Mouse (Mus musculus): ENCODE results near the gene Shisa4. TPM values are rescaled to one million over a fixed set of nuclear protein-coding genes. Genes with fewer than 3 reads are reported as not detected.
"Not testable (repeated sequence)": the region's sequence is repeated elsewhere in the genome, so short reads cannot be mapped to it uniquely, and the experiment has no call there.

Gene Shisa4
- polyA plus RNA-seq, 1 experiment from 2014 or later: 2.9 TPM

- H3K4me3 ChIP-seq (replicated peaks); H3K4me2 ChIP-seq; H3K27me3 ChIP-seq; ATAC-seq (ENCODE audit: low read depth); H3K27ac ChIP-seq; H3K9me3 ChIP-seq (replicated peaks); H3K9ac ChIP-seq; DNase-seq; H3K4me1 ChIP-seq (replicated peaks): not testable (repeated sequence)
- 51% methylated on average over 6 of the region's 6 CpGs for WGBS (ENCODE audit: insufficient replicate concordance)
- H3K36me3 ChIP-seq: peaks cover 36% of the 10 kb centered on the region
These were observed 6.5 kb upstream of the Shisa4 start for GRCm38 (mm10) chr1:135381560-135381959.

- H3K9ac ChIP-seq: no peak overlapping the region
- ATAC-seq (ENCODE audit: low read depth) (no peak), DNase-seq (no peak)
- no peaks in the 10 kb centered on the region for H3K9me3 ChIP-seq (replicated peaks)
- no peak overlapping the region for H3K4me3 ChIP-seq (replicated peaks)
- peaks cover 23% of the 10 kb centered on the region for H3K36me3 ChIP-seq
- no peak overlapping the region for H3K4me2 ChIP-seq
- H3K27me3 ChIP-seq: peaks cover 16% of the 10 kb centered on the region
- H3K27ac ChIP-seq: no peak overlapping the region
- 73% methylated on average over 15 of the region's 15 CpGs for WGBS (ENCODE audit: insufficient replicate concordance)
- no peaks in the 10 kb centered on the region for H3K4me1 ChIP-seq (replicated peaks)
These were observed 5.3 kb upstream of the Shisa4 start for GRCm38 (mm10) chr1:135380071-135380991.

GRCm38 (mm10) chr1:135379048-135379447 lies 4.0 kb upstream of the Shisa4 start:
- Histone ChIP-seq H3K27me3 (peaks cover 28% of the 10 kb centered on the region), H3K9ac (no peak overlapping the region), H3K27ac (no peak overlapping the region), H3K4me1 (replicated peaks) (peaks cover 13% of the 10 kb centered on the region), H3K4me3 (replicated peaks) (no peak overlapping the region), H3K36me3 (peaks cover 12% of the 10 kb centered on the region), H3K4me2 (no peak overlapping the region), H3K9me3 (replicated peaks) (no peaks in the 10 kb centered on the region)
- DNase-seq (no peak), ATAC-seq (ENCODE audit: low read depth) (no peak)
- WGBS (ENCODE audit: insufficient replicate concordance): 34% methylated on average over 2 of the region's 2 CpGs

- peaks cover 7% of the 10 kb centered on the region for H3K36me3 ChIP-seq
- no peak overlapping the region for H3K27ac ChIP-seq
- no peak overlapping the region for H3K4me3 ChIP-seq (replicated peaks)
- 55% methylated on average over 9 of the region's 9 CpGs for WGBS (ENCODE audit: insufficient replicate concordance)
- H3K27me3 ChIP-seq: peaks cover 32% of the 10 kb centered on the region
- peaks cover 13% of the 10 kb centered on the region for H3K4me1 ChIP-seq (replicated peaks)
- DNase-seq: no peak
- no peak for ATAC-seq (ENCODE audit: low read depth)
- H3K9ac ChIP-seq: no peak overlapping the region
- no peaks in the 10 kb centered on the region for H3K9me3 ChIP-seq (replicated peaks)
- H3K4me2 ChIP-seq: no peak overlapping the region
These were observed 3.5 kb upstream of the Shisa4 start for GRCm38 (mm10) chr1:135378576-135378975.

GRCm38 (mm10) chr1:135374175-135374867 lies 716 bp downstream of the Shisa4 start:
- ATAC-seq (ENCODE audit: low read depth) (no peak), DNase-seq (no peak)
- H3K27me3 ChIP-seq: peaks cover 45% of the 10 kb centered on the region
- peak overlapping the region; percentile 74 for H3K4me2 ChIP-seq
- H3K27ac ChIP-seq: no peak overlapping the region
- WGBS (ENCODE audit: insufficient replicate concordance): 6% methylated on average over 19 of the region's 19 CpGs
- no peaks in the 10 kb centered on the region for H3K9me3 ChIP-seq (replicated peaks)
- H3K4me1 ChIP-seq (replicated peaks): peaks cover 13% of the 10 kb centered on the region
- no peaks in the 10 kb centered on the region for H3K36me3 ChIP-seq
- H3K4me3 ChIP-seq (replicated peaks): peak overlapping the region; percentile 55
- peak overlapping the region; percentile 54 for H3K9ac ChIP-seq

- H3K9ac ChIP-seq: no peak overlapping the region
- DNase-seq (no peak), ATAC-seq (ENCODE audit: low read depth) (no peak)
- H3K4me2 ChIP-seq: no peak overlapping the region
- H3K4me3 ChIP-seq (replicated peaks): no peak overlapping the region
- 53% methylated on average over 4 of the region's 4 CpGs for WGBS (ENCODE audit: insufficient replicate concordance)
- H3K4me1 ChIP-seq (replicated peaks): peaks cover 20% of the 10 kb centered on the region
- H3K9me3 ChIP-seq (replicated peaks): no peaks in the 10 kb centered on the region
- H3K36me3 ChIP-seq: no peaks in the 10 kb centered on the region
- H3K27me3 ChIP-seq: peaks cover 53% of the 10 kb centered on the region
- no peak overlapping the region for H3K27ac ChIP-seq
These were observed 1.8 kb downstream of the Shisa4 start for GRCm38 (mm10) chr1:135373171-135373677.

GRCm38 (mm10) chr1:135369415-135369814 lies 5.6 kb downstream of the Shisa4 start:
- ATAC-seq (ENCODE audit: low read depth) (no peak), DNase-seq (no peak)
- Histone ChIP-seq H3K9ac (no peak overlapping the region), H3K4me1 (replicated peaks) (peaks cover 11% of the 10 kb centered on the region), H3K4me3 (replicated peaks) (no peak overlapping the region), H3K4me2 (no peak overlapping the region), H3K27ac (no peak overlapping the region), H3K27me3 (peaks cover 36% of the 10 kb centered on the region), H3K36me3 (no peaks in the 10 kb centered on the region), H3K9me3 (replicated peaks) (no peaks in the 10 kb centered on the region)
- WGBS (ENCODE audit: insufficient replicate concordance): 56% methylated on average over 5 of the region's 5 CpGs

GRCm38 (mm10) chr1:135368982-135369381 lies 6.1 kb downstream of the Shisa4 start:
- no peak for DNase-seq
- ATAC-seq (ENCODE audit: low read depth): no peak

GRCm38 (mm10) chr1:135368245-135368644 lies 6.8 kb downstream of the Shisa4 start:
- Histone ChIP-seq H3K9ac (peak overlapping the region; percentile 41; the same call in 1 of the 2 replicates), H3K4me2 (peak overlapping the region; percentile 67), H3K9me3 (replicated peaks) (no peaks in the 10 kb centered on the region), H3K27ac (no peak overlapping the region), H3K4me1 (replicated peaks) (peaks cover 7% of the 10 kb centered on the region; the same call in 1 of the 2 replicates), H3K27me3 (peaks cover 27% of the 10 kb centered on the region), H3K36me3 (no peaks in the 10 kb centered on the region), H3K4me3 (replicated peaks) (peak overlapping the region; percentile 43)
- 0 out of 2 replicates have a peak, but pooled peaks have one; percentile 28 for ATAC-seq (ENCODE audit: low read depth)
- peak; percentile 38 for DNase-seq
- whole genome bisulfite sequencing (ENCODE audit: insufficient replicate concordance): 2% methylated on average over 20 of the region's 20 CpGs

More at GRCm38 (mm10) chr1:135368982-135369381, 6.1 kb downstream of the Shisa4 start:
- Histone ChIP-seq H3K4me2 (peak overlapping the region; percentile 67), H3K4me1 (replicated peaks) (peaks cover 7% of the 10 kb centered on the region; the same call in 1 of the 2 replicates), H3K4me3 (replicated peaks) (peak overlapping the region; percentile 43; the same call in 1 of the 2 replicates), H3K9me3 (replicated peaks) (no peaks in the 10 kb centered on the region), H3K36me3 (no peaks in the 10 kb centered on the region), H3K27me3 (peaks cover 32% of the 10 kb centered on the region), H3K27ac (no peak overlapping the region), H3K9ac (no peak overlapping the region; the same call in 1 of the 2 replicates)
- WGBS (ENCODE audit: insufficient replicate concordance): 19% methylated on average over 14 of the region's 14 CpGs

GRCm38 (mm10) chr1:135367595-135367994 lies 7.4 kb downstream of the Shisa4 start:
- 46% methylated on average over 8 of the region's 8 CpGs for whole genome bisulfite sequencing (ENCODE audit: insufficient replicate concordance)
- no peak overlapping the region for H3K27ac ChIP-seq
- no peak overlapping the region for H3K4me2 ChIP-seq
- no peak overlapping the region for H3K4me3 ChIP-seq (replicated peaks)
- H3K27me3 ChIP-seq: peaks cover 21% of the 10 kb centered on the region; the same call in 1 of the 2 replicates
- no peaks in the 10 kb centered on the region for H3K9me3 ChIP-seq (replicated peaks)
- peaks cover 7% of the 10 kb centered on the region; the same call in 1 of the 2 replicates for H3K4me1 ChIP-seq (replicated peaks)
- no peak for ATAC-seq (ENCODE audit: low read depth)
- H3K36me3 ChIP-seq: no peaks in the 10 kb centered on the region
- DNase-seq: no peak
- H3K9ac ChIP-seq: no peak overlapping the region

- WGBS (ENCODE audit: insufficient replicate concordance): 68% methylated on average over 7 of the region's 7 CpGs
These were observed 8.0 kb downstream of the Shisa4 start for GRCm38 (mm10) chr1:135367005-135367404.

More at GRCm38 (mm10) chr1:135367005-135367404, 8.0 kb downstream of the Shisa4 start:
- H3K9me3 ChIP-seq (replicated peaks): no peaks in the 10 kb centered on the region
- no peak overlapping the region for H3K27ac ChIP-seq
- peaks cover 21% of the 10 kb centered on the region; the same call in 1 of the 2 replicates for H3K27me3 ChIP-seq
- no peak overlapping the region for H3K9ac ChIP-seq
- H3K36me3 ChIP-seq: no peaks in the 10 kb centered on the region
- no peak for ATAC-seq (ENCODE audit: low read depth)
- no peak overlapping the region for H3K4me2 ChIP-seq
- H3K4me1 ChIP-seq (replicated peaks): peaks cover 7% of the 10 kb centered on the region; the same call in 1 of the 2 replicates
- H3K4me3 ChIP-seq (replicated peaks): no peak overlapping the region
- DNase-seq: no peak

All from liver, embryonic 13.5 days (tissue).